Mouse (Mus musculus): ENCODE results near the gene Eri2.
A peak's percentile ranks its signal among the peaks of the same experiment; 100 is the strongest.
"Not testable (repeated sequence)": the region's sequence is repeated elsewhere in the genome, so short reads cannot be mapped to it uniquely, and the experiment has no call there.

The Eri2 gene

DNA sequence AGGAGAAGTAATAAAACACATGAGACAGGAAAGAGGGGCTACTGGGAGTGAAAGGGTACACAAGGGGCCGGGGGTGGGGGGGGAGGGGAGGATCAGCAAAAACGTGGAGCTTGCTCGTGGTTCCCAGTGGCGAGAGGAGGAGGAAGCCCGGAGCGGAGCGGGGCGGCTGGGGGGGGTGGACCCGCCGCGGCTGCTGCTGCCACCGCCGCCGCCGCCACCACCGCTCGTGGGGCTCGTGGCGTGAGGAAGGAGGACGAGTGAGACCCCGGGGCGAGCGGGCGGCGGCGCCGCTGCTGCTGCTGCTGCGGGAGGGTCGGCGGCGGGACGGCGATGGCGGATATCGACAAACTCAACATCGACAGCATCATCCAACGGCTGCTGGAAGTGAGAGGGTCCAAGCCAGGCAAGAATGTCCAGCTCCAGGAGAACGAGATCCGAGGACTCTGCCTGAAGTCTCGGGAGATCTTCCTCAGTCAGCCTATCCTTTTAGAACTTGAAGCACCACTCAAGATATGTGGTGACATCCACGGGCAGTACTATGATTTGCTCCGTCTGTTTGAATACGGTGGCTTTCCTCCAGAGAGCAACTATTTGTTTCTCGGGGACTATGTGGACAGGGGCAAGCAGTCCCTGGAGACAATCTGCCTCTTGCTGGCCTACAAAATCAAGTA lies 53.9 kb downstream of the Eri2 start:
- not testable (repeated sequence) for DNase-seq (ENCODE audit: low read depth, low spot score)

- DNase-seq (ENCODE audit: low read depth, low spot score), result no peak
Measured at GRCm38 (mm10) chr7:119738877-119739276, 55.0 kb downstream of the Eri2 start.

DNA sequence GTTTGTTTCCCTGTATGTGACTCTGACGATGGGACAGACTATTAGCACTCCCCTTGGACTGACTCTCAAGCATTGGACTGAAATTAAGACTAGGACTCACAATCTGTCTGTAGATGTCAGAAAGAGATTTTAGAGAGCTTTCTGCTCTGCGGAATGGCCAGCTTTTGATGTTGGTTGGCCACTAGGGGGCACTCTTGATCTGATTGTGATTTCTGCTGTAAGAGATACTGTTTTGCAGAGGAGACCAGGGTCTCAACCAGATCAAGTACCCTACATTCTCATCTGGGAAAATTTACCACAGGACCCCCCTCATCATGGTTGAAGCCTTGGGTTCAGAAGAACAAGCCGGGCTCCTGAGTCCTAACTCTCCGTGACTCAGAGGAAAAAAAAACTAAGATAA lies 62.6 kb downstream of the Eri2 start:
- not testable (repeated sequence) for DNase-seq (ENCODE audit: low read depth, low spot score)

DNA sequence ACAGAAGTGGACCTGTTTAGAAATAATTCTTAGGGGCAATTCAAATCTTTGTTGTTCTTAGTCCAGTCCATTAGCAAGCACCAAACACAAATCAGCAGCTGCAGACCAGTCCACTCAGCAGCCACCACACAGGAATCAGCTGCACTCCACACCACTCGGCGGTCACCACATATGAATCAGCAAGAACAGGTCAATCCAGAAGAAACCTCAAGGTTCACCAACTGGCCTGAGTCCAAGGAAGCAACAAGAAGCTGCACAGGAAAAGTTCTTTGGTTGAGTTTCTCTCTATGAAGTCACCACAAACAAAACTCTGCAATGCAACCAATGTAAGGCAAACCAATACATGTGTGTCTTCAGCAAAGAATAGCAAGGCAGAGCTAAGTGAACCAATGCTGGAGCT lies 66.2 kb downstream of the Eri2 start:
- DNase-seq (ENCODE audit: low read depth, low spot score), result no peak

DNA sequence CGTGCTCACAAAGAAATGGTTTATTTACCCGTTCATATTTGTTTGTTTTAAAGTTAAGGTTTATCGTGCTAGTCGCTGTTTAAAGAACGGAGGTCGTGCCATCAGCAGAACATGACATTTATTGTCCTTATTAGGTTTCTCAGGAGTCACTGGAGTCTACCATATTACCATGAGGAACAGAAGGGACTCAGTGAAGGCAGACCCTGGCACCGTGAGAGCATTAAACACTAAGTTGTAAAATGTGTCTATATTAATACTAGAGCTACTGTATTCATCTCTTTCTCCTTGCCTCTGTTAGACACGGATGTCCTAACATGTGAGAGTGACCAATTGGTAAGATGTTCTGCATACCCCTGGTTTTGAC lies 72.9 kb downstream of the Eri2 start:
- DNase-seq (ENCODE audit: low read depth, low spot score), result no peak

DNA sequence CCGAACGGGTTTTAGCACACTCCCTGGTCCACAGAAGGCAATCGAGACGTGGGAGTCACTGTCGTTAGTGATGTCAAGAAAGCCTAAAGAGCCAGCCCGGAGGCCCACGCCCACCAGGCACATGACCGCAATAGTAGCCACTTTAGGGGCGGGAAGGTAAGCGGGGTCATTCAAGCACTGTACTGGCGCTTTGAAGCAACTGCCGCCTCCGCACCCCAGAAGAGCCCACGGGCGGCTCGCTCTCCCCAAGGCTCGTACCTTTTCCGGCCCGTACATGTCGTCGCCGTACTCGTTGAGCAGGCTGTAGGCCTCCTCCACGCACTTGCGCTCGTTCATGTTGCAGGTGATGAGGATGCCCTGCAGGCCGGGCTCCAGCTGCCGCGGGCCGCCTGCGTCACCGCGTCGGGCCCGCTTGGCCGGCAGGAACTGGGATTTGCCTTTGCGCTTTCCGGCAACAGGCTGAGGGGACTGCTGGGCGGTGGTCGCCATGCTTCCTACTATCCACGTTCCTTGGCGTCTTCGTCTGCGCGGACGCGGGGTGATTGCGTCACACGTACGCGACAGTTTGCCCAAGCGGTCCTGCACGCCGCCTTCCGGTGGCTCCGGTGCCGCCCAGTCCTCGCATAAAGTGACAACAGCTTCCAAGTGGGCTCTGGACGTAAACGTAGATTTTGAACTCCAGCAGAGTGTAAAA lies 73.5 kb downstream of the Eri2 start, which contains the start of gene Thumpd1:
Gene Thumpd1 (minus strand): TSS at position 546 of the 694 bp plus-strand sequence.
- peak; percentile 85 for DNase-seq (ENCODE audit: low read depth, low spot score)

All from WW6 (cell line).